Mouse (Mus musculus): ENCODE results near the gene Smarce1. TPM values are rescaled to one million over a fixed set of nuclear protein-coding genes. Genes with fewer than 3 reads are reported as not detected.
A peak's percentile ranks its signal among the peaks of the same experiment; 100 is the strongest.

The Smarce1 gene
- total and polyA plus RNA-seq, 3 experiments = 149 to 464 (median 246) TPM

DNA sequence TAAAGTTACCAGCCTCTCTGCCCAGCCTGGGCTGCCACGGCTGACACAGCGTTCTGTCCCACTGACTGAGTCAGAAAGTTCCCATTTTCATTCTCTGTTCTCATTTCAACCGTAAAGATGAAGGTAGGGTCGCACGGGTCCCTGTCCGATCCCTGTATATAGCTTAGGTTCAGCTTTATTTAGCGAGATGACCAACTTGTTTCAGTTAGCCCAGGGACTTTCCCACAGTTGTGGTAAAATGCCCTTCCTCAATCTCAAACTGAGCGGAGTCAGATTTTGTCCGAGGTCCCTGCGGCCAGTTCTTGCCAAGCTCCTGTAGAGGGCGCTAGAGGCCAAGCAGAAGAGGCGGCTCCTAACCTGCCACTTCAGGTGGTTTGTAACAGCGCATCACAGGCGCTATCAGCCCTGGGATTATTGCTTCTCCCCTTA, 41.6 kb downstream of the Smarce1 start (continued):
- peak; percentile 22; the same call in 1 of the 2 replicates for TF ChIP-seq HCFC1 (IDR thresholded peaks at IDR 0.05; ENCODE audit: low read depth, low read length)
- peak; percentile 85 for TF ChIP-seq CHD2 (IDR thresholded peaks at IDR 0.05; ENCODE audit: low read length)
- peak; percentile 42; the same call in 1 of the 2 replicates for TF ChIP-seq NRF1 (IDR thresholded peaks at IDR 0.05; ENCODE audit: low read depth, low read length)
- peak; percentile 100 for TF ChIP-seq MEF2A (IDR thresholded peaks at IDR 0.05; ENCODE audit: borderline replicate concordance, low read depth, low read length)
- TF ChIP-seq JUND (conservative IDR thresholded peaks at IDR 0.05; ENCODE audit: low read depth, low read length) = peak; percentile 92
- TF ChIP-seq RAD21 (IDR thresholded peaks at IDR 0.05; ENCODE audit: low read depth, low read length) = peak; percentile 89
- peak; percentile 47 for TF ChIP-seq ZC3H11A (IDR thresholded peaks at IDR 0.05; ENCODE audit: low read depth, low read length)
- TF ChIP-seq MAX (IDR thresholded peaks at IDR 0.05; ENCODE audit: low read length) = peak; percentile 81
- TF ChIP-seq ETS1 (conservative IDR thresholded peaks at IDR 0.05; ENCODE audit: low read depth, low read length) = peak; percentile 99
- TF ChIP-seq ZKSCAN1 (IDR thresholded peaks at IDR 0.05; ENCODE audit: borderline replicate concordance, low read depth, low read length) = no peak
- TF ChIP-seq PAX5 (IDR thresholded peaks at IDR 0.05; ENCODE audit: low read length) = no peak
- peak; percentile 61 for TF ChIP-seq POLR2A (IDR thresholded peaks at IDR 0.05; ENCODE audit: low read depth, low read length)
- TF ChIP-seq SMC3 (IDR thresholded peaks at IDR 0.05; ENCODE audit: low read depth, low read length) = peak; percentile 95

DNA sequence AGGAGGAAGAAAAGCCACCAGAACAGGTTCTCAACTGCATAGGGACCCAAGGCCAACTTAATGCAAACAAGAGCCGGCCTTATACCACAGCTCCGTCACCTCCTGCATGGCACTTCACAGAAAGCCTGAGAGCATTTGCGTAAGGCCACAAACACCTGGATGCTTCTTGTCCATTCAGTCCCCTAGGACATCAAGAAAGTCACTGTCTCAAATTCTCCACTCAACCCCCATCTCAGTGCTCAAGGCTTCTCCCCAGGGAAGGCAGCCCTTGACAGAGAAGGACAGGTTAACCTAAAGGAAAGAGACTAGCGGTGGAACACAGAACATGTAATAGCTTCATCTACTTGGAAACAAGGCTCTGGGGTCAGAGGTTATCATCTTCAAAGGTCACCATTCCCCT, 43.5 kb downstream of the Smarce1 start:
- Histone ChIP-seq H3K27ac (ENCODE audit: insufficient read depth, low read depth) (peak overlapping the region; percentile 99), H3K27me3 (replicated peaks) (no peaks in the 10 kb centered on the region), H3K36me3 (replicated peaks in 1 of 2; ENCODE audit: control insufficient read depth in 1 of 2, insufficient read depth in 1 of 2, low read length in 1 of 2) (peaks cover 2% of the 10 kb centered on the region in 2 experiments), H3K4me1 (ENCODE audit: control insufficient read depth in 1 of 2, insufficient read depth in 2 of 2) (peaks cover 33 to 65% of the 10 kb centered on the region in 2 experiments), H3K79me2 (replicated peaks; ENCODE audit: control insufficient read depth, extremely low read depth, insufficient read depth, poor library complexity, severe bottlenecking) (no peaks in the 10 kb centered on the region), H3K9me3 (replicated peaks; ENCODE audit: low read length) (peaks cover 11% of the 10 kb centered on the region), H3K4me3 (replicated peaks in 1 of 3; ENCODE audit: low read depth in 2 of 3, low read length in 2 of 3, poor library complexity in 1 of 3) (peak overlapping the region; percentile 7 to 33 (median 17)), H3K4me2 (ENCODE audit: insufficient read depth, low read depth, poor library complexity, severe bottlenecking) (peak overlapping the region; percentile 92), H3K9ac (ENCODE audit: insufficient read depth, low read depth) (peak overlapping the region; percentile 84)
- in situ Hi-C loops (cut with MboI; ENCODE audit: low pct_ligation_motif_present, low pct_unique_long_range_greater_than_20kb, low sequenced_read_pairs) (no loop called here), dilution Hi-C loops (cut with MboI; ENCODE audit: extremely low pct_ligation_motif_present, extremely low pct_unique_long_range_greater_than_20kb, low sequenced_read_pairs) (no loop called here)
- peak; percentile 98 for DNase-seq (ENCODE audit: extremely low read depth)
- peak; percentile 93 for TF ChIP-seq MEF2A (IDR thresholded peaks at IDR 0.05; ENCODE audit: borderline replicate concordance, low read depth, low read length)
- TF ChIP-seq CTCF (conservative IDR thresholded peaks at IDR 0.05 in 1 of 2, IDR thresholded peaks at IDR 0.05 in 1 of 2; ENCODE audit: low read depth in 2 of 2, low read length in 2 of 2) = peak in 1 of 2 experiments; percentile 41; a peak in 1 of 4 replicates
- no peak for TF ChIP-seq GABPA (IDR thresholded peaks at IDR 0.05; ENCODE audit: insufficient replicate concordance, low read depth, low read length)
- TF ChIP-seq JUN (IDR thresholded peaks at IDR 0.05; ENCODE audit: insufficient read depth, low read depth, low read length) = peak; percentile 78
- TF ChIP-seq E2F4 (IDR thresholded peaks at IDR 0.05; ENCODE audit: insufficient replicate concordance, low read depth, low read length) = no peak
- no peak for TF ChIP-seq ZC3H11A (IDR thresholded peaks at IDR 0.05; ENCODE audit: low read depth, low read length)
- no peak for TF ChIP-seq POLR2AphosphoS2 (IDR thresholded peaks at IDR 0.05; ENCODE audit: low read depth, low read length)
- TF ChIP-seq RCOR1 (conservative IDR thresholded peaks at IDR 0.05; ENCODE audit: low read depth, low read length) = no peak
- TF ChIP-seq KAT2A (IDR thresholded peaks at IDR 0.05; ENCODE audit: insufficient replicate concordance, low read length) = peak; percentile 67; the same call in 1 of the 2 replicates
- peak; percentile 28 for TF ChIP-seq RAD21 (IDR thresholded peaks at IDR 0.05; ENCODE audit: low read depth, low read length)
- TF ChIP-seq ETS1 (conservative IDR thresholded peaks at IDR 0.05; ENCODE audit: low read depth, low read length) = peak; percentile 99
- TF ChIP-seq CHD2 (IDR thresholded peaks at IDR 0.05; ENCODE audit: low read length) = peak; percentile 89
- TF ChIP-seq BHLHE40 (IDR thresholded peaks at IDR 0.05; ENCODE audit: low read depth, low read length) = peak; percentile 92
- no peak for TF ChIP-seq USF1 (IDR thresholded peaks at IDR 0.05; ENCODE audit: low read depth, low read length)
- TF ChIP-seq NELFE (IDR thresholded peaks at IDR 0.05; ENCODE audit: low read depth, low read length) = no peak
- TF ChIP-seq SMC3 (IDR thresholded peaks at IDR 0.05; ENCODE audit: low read depth, low read length) = peak; percentile 8
- TF ChIP-seq UBTF (IDR thresholded peaks at IDR 0.05; ENCODE audit: low read depth, low read length) = no peak; the same call in 1 of the 2 replicates
- no peak; the same call in 1 of the 2 replicates for TF ChIP-seq NRF1 (IDR thresholded peaks at IDR 0.05; ENCODE audit: low read depth, low read length)
- no peak for TF ChIP-seq ELF1 (IDR thresholded peaks at IDR 0.05; ENCODE audit: low read depth, low read length)
- no peak for TF ChIP-seq MAZ (IDR thresholded peaks at IDR 0.05; ENCODE audit: low read depth, low read length)
- peak; percentile 77; the same call in 1 of the 2 replicates for TF ChIP-seq JUND (conservative IDR thresholded peaks at IDR 0.05; ENCODE audit: low read depth, low read length)
- no peak for TF ChIP-seq HCFC1 (IDR thresholded peaks at IDR 0.05; ENCODE audit: low read depth, low read length)
- no peak for TF ChIP-seq PAX5 (IDR thresholded peaks at IDR 0.05; ENCODE audit: low read length)
- TF ChIP-seq MAX (IDR thresholded peaks at IDR 0.05; ENCODE audit: low read length) = no peak
- peak; percentile 95 for TF ChIP-seq EP300 (IDR thresholded peaks at IDR 0.05; ENCODE audit: low read length)
- TF ChIP-seq USF2 (conservative IDR thresholded peaks at IDR 0.05; ENCODE audit: low read depth, low read length) = no peak
- TF ChIP-seq CHD1 (IDR thresholded peaks at IDR 0.05; ENCODE audit: low read depth, low read length) = no peak
- TF ChIP-seq POLR2A (IDR thresholded peaks at IDR 0.05; ENCODE audit: low read depth, low read length) = peak; percentile 55
- TF ChIP-seq TBP (conservative IDR thresholded peaks at IDR 0.05; ENCODE audit: low read depth, low read length) = peak; percentile 68
- peak; percentile 85 for TF ChIP-seq MYC (IDR thresholded peaks at IDR 0.05; ENCODE audit: low read depth, low read length)
- peak; percentile 6; the same call in 1 of the 2 replicates for TF ChIP-seq ZNF384 (IDR thresholded peaks at IDR 0.05; ENCODE audit: low read depth, low read length)
- TF ChIP-seq SIN3A (IDR thresholded peaks at IDR 0.05; ENCODE audit: low read length) = no peak
- peak; percentile 74; the same call in 1 of the 2 replicates for TF ChIP-seq MAFK (IDR thresholded peaks at IDR 0.05; ENCODE audit: insufficient replicate concordance, low read length)
- no peak for TF ChIP-seq ZKSCAN1 (IDR thresholded peaks at IDR 0.05; ENCODE audit: borderline replicate concordance, low read depth, low read length)

Data from CH12.LX (cell line).